Mouse (Mus musculus) limb, embryonic 15.5 days (tissue): ENCODE data around the gene Tpra1. TPM values are rescaled to one million over a fixed set of nuclear protein-coding genes. Genes with fewer than 3 reads are reported as not detected.

Source experiments
- ATAC-seq: fragments of 200-750 bp; cut with Nextera tagmentation; 2 replicates; pipeline ENCODE4 v1.8.0; 2017; ENCODE audit warnings: low read depth, moderate TSS enrichment; ENCODE audit not compliant: insufficient number of reproducible peaks, low FRiP score, low TSS enrichment
- H3K27ac ChIP-seq: fragments of 300-500 bp; sonication (generic); 2 replicates; pipeline ENCODE4 v1.5.1; 2015; ENCODE audit warnings: moderate library complexity, mild to moderate bottlenecking, inconsistent platforms
- H3K27me3 ChIP-seq: fragments of 300-500 bp; sonication (generic); 2 replicates; pipeline ENCODE4 v1.6.1; 2015; ENCODE audit warnings: inconsistent platforms
- H3K36me3 ChIP-seq: fragments of 300-500 bp; sonication (generic); 2 replicates; pipeline ENCODE4 v1.6.1; 2015; ENCODE audit warnings: inconsistent platforms
- H3K4me1 ChIP-seq: fragments of 300-500 bp; sonication (generic); 2 replicates; pipeline ENCODE4 v1.6.1; 2015; ENCODE audit warnings: inconsistent platforms
- H3K4me2 ChIP-seq: fragments of 300-500 bp; sonication (generic); 2 replicates; pipeline ENCODE4 v1.6.1; 2015; ENCODE audit warnings: mild to moderate bottlenecking, inconsistent platforms
- H3K4me3 ChIP-seq: fragments of 300-500 bp; sonication (generic); 2 replicates; pipeline ENCODE4 v1.5.1; 2015; ENCODE audit warnings: mild to moderate bottlenecking, inconsistent platforms
- H3K9ac ChIP-seq: fragments of 300-500 bp; sonication (generic); 2 replicates; pipeline ENCODE4 v1.6.1; 2015; ENCODE audit warnings: inconsistent platforms
- H3K9me3 ChIP-seq: fragments of 300-500 bp; sonication (generic); 2 replicates; pipeline ENCODE4 v1.6.1; 2016; ENCODE audit warnings: inconsistent platforms
- WGBS: fragments of 180-500 bp; shearing (Covaris S2); methylation state at CpG from one replicate; pipeline ENCODE4 v1.1.7; 2015; 5-methylcytosine and 5-hydroxymethylcytosine counted together
- polyA plus RNA-seq: library from polyadenylated mRNA; unstranded; fragments of >200 nt; fragmentation: Nextera tagmentation; extraction: Ambion mirVana; gene quantifications from 2 replicates; pipeline ENCODE4 v1.2.1, GENCODE M21; 2015

Tpra1 gene
- 83.2 and 83.3 TPM in 2 replicates for polyA plus RNA-seq

GRCm38 (mm10) chr6:88901947-88902820 lies at the start of gene Tpra1:
TSS of gene Tpra1 (plus strand) at chr6:88902251.
- Histone ChIP-seq H3K9me3 (no peaks in the 10 kb centered on the region), H3K4me2 (peak within 1 kb of the TSS; percentile 96), H3K27me3 (no peaks in the 10 kb centered on the region), H3K4me1 (peaks cover 56% of the 10 kb centered on the region), H3K27ac (peak within 1 kb of the TSS; percentile 97), H3K36me3 (peaks cover 3% of the 10 kb centered on the region; the same call in 1 of the 2 replicates), H3K4me3 (peak within 1 kb of the TSS; percentile 70), H3K9ac (peak within 1 kb of the TSS; percentile 85)
- peak; percentile 87 for ATAC-seq
- under 1% methylated on average over 66 of the region's 66 CpGs for WGBS

- WGBS = 71% methylated on average over 5 of the region's 5 CpGs
- no peak overlapping the region for H3K9ac ChIP-seq
- H3K36me3 ChIP-seq = peaks cover 7% of the 10 kb centered on the region
- no peaks in the 10 kb centered on the region for H3K27me3 ChIP-seq
- H3K4me1 ChIP-seq = no peaks in the 10 kb centered on the region
- H3K4me2 ChIP-seq = no peak overlapping the region
- no peak overlapping the region for H3K4me3 ChIP-seq
- ATAC-seq = no peak
- H3K9me3 ChIP-seq = no peaks in the 10 kb centered on the region
- H3K27ac ChIP-seq = no peak overlapping the region
Observed at GRCm38 (mm10) chr6:88854509-88854908, 47.5 kb upstream of the Tpra1 start.

GRCm38 (mm10) chr6:88855636-88856035 lies 46.4 kb upstream of the Tpra1 start:
- WGBS = 20% methylated on average over 5 of the region's 5 CpGs
- Histone ChIP-seq H3K27me3 (no peaks in the 10 kb centered on the region), H3K36me3 (peaks cover 13% of the 10 kb centered on the region), H3K27ac (no peak overlapping the region), H3K9ac (no peak overlapping the region), H3K4me1 (no peaks in the 10 kb centered on the region), H3K9me3 (no peaks in the 10 kb centered on the region), H3K4me3 (no peak overlapping the region), H3K4me2 (no peak overlapping the region)
- ATAC-seq = no peak

- no peak for ATAC-seq
- Histone ChIP-seq H3K9ac (no peak overlapping the region), H3K27me3 (no peaks in the 10 kb centered on the region), H3K4me1 (no peaks in the 10 kb centered on the region), H3K4me2 (no peak overlapping the region), H3K36me3 (peaks cover 23% of the 10 kb centered on the region), H3K9me3 (no peaks in the 10 kb centered on the region), H3K27ac (no peak overlapping the region), H3K4me3 (no peak overlapping the region)
- WGBS = 40% methylated on average over 9 of the region's 9 CpGs
Observed at GRCm38 (mm10) chr6:88857249-88857648, 44.8 kb upstream of the Tpra1 start.

- no peak overlapping the region for H3K4me2 ChIP-seq
- peaks cover 27% of the 10 kb centered on the region for H3K36me3 ChIP-seq
- H3K4me1 ChIP-seq = no peaks in the 10 kb centered on the region
- no peaks in the 10 kb centered on the region for H3K27me3 ChIP-seq
- no peak overlapping the region for H3K4me3 ChIP-seq
- no peak overlapping the region; the same call in 1 of the 2 replicates for H3K27ac ChIP-seq
- no peak for ATAC-seq
- no peak overlapping the region for H3K9ac ChIP-seq
- WGBS = 81% methylated on average over 6 of the region's 6 CpGs
- no peaks in the 10 kb centered on the region for H3K9me3 ChIP-seq
Observed at GRCm38 (mm10) chr6:88857830-88858229, 44.2 kb upstream of the Tpra1 start.

- no peak for ATAC-seq
- WGBS = 55% methylated on average over 7 of the region's 7 CpGs
Observed at GRCm38 (mm10) chr6:88858341-88858740, 43.7 kb upstream of the Tpra1 start.

GRCm38 (mm10) chr6:88860914-88861313 lies 41.1 kb upstream of the Tpra1 start:
- Histone ChIP-seq H3K4me3 (no peak overlapping the region), H3K9me3 (no peaks in the 10 kb centered on the region), H3K36me3 (peaks cover 43% of the 10 kb centered on the region), H3K4me2 (no peak overlapping the region), H3K9ac (no peak overlapping the region), H3K4me1 (no peaks in the 10 kb centered on the region), H3K27ac (no peak overlapping the region), H3K27me3 (no peaks in the 10 kb centered on the region)
- 26% methylated on average over 2 of the region's 2 CpGs for WGBS
- no peak for ATAC-seq

More at GRCm38 (mm10) chr6:88858341-88858740, 43.7 kb upstream of the Tpra1 start:
- no peaks in the 10 kb centered on the region for H3K9me3 ChIP-seq
- peaks cover 32% of the 10 kb centered on the region for H3K36me3 ChIP-seq
- H3K9ac ChIP-seq = no peak overlapping the region
- H3K4me1 ChIP-seq = no peaks in the 10 kb centered on the region
- no peak overlapping the region for H3K4me2 ChIP-seq
- H3K4me3 ChIP-seq = no peak overlapping the region
- H3K27ac ChIP-seq = no peak overlapping the region; the same call in 1 of the 2 replicates
- H3K27me3 ChIP-seq = no peaks in the 10 kb centered on the region

GRCm38 (mm10) chr6:88865704-88866103 lies 36.3 kb upstream of the Tpra1 start:
- no peaks in the 10 kb centered on the region for H3K27me3 ChIP-seq
- no peak overlapping the region for H3K27ac ChIP-seq
- no peaks in the 10 kb centered on the region for H3K4me1 ChIP-seq
- no peak overlapping the region for H3K9ac ChIP-seq
- no peak overlapping the region for H3K4me3 ChIP-seq
- H3K9me3 ChIP-seq = no peaks in the 10 kb centered on the region
- WGBS = 77% methylated on average over 7 of the region's 7 CpGs
- H3K4me2 ChIP-seq = no peak overlapping the region
- peaks cover 36% of the 10 kb centered on the region for H3K36me3 ChIP-seq
- ATAC-seq = no peak

GRCm38 (mm10) chr6:88869459-88869858 lies 32.6 kb upstream of the Tpra1 start:
- peaks cover 20% of the 10 kb centered on the region for H3K4me1 ChIP-seq
- ATAC-seq = no peak
- peaks cover 4% of the 10 kb centered on the region; the same call in 1 of the 2 replicates for H3K27me3 ChIP-seq
- peaks cover 5% of the 10 kb centered on the region; the same call in 1 of the 2 replicates for H3K36me3 ChIP-seq
- H3K4me3 ChIP-seq = no peak overlapping the region
- H3K4me2 ChIP-seq = no peak overlapping the region
- WGBS = 88% methylated on average over 7 of the region's 7 CpGs
- no peak overlapping the region for H3K9ac ChIP-seq
- H3K27ac ChIP-seq = no peak overlapping the region
- no peaks in the 10 kb centered on the region for H3K9me3 ChIP-seq

- WGBS = 56% methylated on average over 4 of the region's 4 CpGs
- Histone ChIP-seq H3K4me2 (no peak overlapping the region), H3K4me1 (peaks cover 27% of the 10 kb centered on the region), H3K27me3 (peaks cover 10% of the 10 kb centered on the region; the same call in 1 of the 2 replicates), H3K9me3 (no peaks in the 10 kb centered on the region), H3K9ac (no peak overlapping the region), H3K4me3 (no peak overlapping the region), H3K27ac (no peak overlapping the region), H3K36me3 (no peaks in the 10 kb centered on the region)
- ATAC-seq = no peak
Observed at GRCm38 (mm10) chr6:88870594-88870993, 31.5 kb upstream of the Tpra1 start.

GRCm38 (mm10) chr6:88871546-88871945 lies 30.5 kb upstream of the Tpra1 start:
- Histone ChIP-seq H3K27me3 (peaks cover 15% of the 10 kb centered on the region; the same call in 1 of the 2 replicates), H3K36me3 (no peaks in the 10 kb centered on the region), H3K4me2 (no peak overlapping the region), H3K9me3 (no peaks in the 10 kb centered on the region), H3K4me3 (no peak overlapping the region), H3K4me1 (peaks cover 27% of the 10 kb centered on the region), H3K27ac (no peak overlapping the region), H3K9ac (no peak overlapping the region)
- WGBS = 22% methylated on average over 8 of the region's 8 CpGs
- no peak for ATAC-seq

GRCm38 (mm10) chr6:88872811-88873210 lies 29.2 kb upstream of the Tpra1 start:
- no peak overlapping the region for H3K4me2 ChIP-seq
- H3K36me3 ChIP-seq = no peaks in the 10 kb centered on the region
- no peak overlapping the region for H3K9ac ChIP-seq
- peaks cover 15% of the 10 kb centered on the region; the same call in 1 of the 2 replicates for H3K27me3 ChIP-seq
- H3K27ac ChIP-seq = no peak overlapping the region
- no peaks in the 10 kb centered on the region for H3K9me3 ChIP-seq
- H3K4me3 ChIP-seq = no peak overlapping the region
- H3K4me1 ChIP-seq = peaks cover 27% of the 10 kb centered on the region
- ATAC-seq = no peak
- WGBS = 52% methylated on average over 7 of the region's 7 CpGs
